Mouse (Mus musculus): ENCODE data around the gene Lgals1.

- TF ChIP-seq CTCF (IDR thresholded peaks at IDR 0.05) = no peak
- no peak for TF ChIP-seq EP300 (IDR thresholded peaks at IDR 0.05; ENCODE audit: insufficient read depth, low read depth, low read length)
These were observed 12.3 kb upstream of the Lgals1 start for GRCm38 (mm10) chr15:78914091-78914822.

Measured in heart, adult 2 months (tissue).